Mouse (Mus musculus) right cerebral cortex, postnatal 4 days (tissue): ENCODE measurements around the gene Hipk2.
"Not testable (repeated sequence)": the region's sequence is repeated elsewhere in the genome, so short reads cannot be mapped to it uniquely, and the experiment has no call there.

Experiments used
- DNase-seq: peaks from one replicate; pipeline ENCODE4 v3.0.0-alpha.2; 2022

Gene Hipk2

GRCm38 (mm10) chr6:38691052-38691451 lies 184.9 kb downstream of the Hipk2 start:
- no peak for DNase-seq

DNA sequence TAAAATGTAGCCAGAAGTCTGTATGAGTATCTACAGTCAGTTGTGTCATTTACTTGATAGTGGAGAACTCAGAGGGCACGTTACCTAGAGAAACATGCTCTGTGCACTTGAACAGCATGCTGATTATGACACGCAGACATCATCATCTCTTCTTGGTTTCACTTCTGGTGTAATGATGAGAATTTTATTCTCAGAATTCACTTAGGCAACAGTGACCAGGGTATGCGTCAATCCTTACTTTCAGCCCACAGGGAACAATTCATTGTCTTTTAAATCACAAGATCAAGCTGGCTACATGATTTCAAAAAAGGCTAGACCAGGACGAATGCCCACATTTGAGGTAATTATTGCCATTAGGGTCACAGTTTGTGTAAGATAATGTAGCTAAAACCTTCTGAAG lies 185.3 kb downstream of the Hipk2 start:
- no peak for DNase-seq

GRCm38 (mm10) chr6:38688841-38689240 lies 187.1 kb downstream of the Hipk2 start:
- DNase-seq = no peak

GRCm38 (mm10) chr6:38687216-38687615 lies 188.7 kb downstream of the Hipk2 start:
- DNase-seq = peak; percentile 68

DNA sequence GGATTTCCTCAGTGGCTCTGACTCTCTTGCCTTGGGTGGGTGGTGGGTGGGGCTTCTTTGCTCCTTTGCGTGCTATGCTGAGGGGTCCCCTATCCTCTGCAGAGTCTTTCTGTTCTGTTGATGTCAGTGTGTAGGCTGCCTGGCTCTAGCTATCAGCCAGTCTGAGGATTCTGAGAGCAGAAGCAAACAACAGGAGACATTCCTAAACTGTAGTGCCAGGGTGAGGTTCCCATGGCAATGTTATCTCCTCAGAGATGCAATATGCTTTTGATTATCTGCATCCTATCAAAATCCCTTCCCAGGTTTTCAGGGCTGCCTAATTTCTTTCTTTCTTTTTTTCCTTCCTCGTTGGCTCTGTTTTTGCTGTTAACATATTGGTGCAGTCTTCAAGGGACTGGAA lies 193.4 kb downstream of the Hipk2 start:
- DNase-seq = no peak

DNA sequence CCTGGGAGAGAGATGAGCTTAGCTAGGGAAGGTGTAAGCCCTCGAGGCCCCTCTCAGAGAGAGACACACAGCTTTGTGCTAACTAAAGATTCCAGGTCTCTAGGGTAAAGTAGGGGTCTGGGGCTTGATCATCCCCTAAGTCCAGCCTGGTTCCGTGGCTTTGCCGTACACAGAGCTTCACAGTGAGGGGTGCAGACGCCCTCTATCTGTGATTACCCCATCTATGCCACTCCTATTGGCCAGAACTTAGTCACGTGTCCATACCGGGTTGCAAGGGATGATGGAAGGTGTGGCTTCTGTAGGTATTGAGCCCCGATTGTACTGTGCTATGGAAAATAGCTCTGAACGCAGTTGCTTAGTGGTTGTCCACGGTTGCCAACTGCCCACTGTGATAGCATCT lies 198.3 kb downstream of the Hipk2 start:
- no peak for DNase-seq

DNA sequence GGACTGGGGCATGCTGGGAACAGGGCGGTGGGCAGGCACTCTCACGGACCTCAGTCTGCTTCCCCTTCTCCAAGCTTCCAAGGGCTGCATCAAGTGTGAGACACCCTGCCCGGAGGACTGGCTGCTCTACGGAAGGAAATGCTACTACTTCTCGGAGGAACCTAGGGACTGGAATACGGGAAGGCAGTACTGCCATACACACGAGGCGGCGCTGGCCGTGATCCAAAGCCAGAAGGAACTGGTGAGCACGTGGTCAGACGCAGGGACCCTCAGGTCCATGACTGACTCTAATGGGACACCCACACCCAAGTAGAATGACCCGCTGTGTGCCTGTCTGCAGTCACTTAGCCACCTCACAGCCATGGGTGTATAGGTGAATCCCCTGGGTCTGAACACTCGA lies 199.2 kb downstream of the Hipk2 start:
- no peak for DNase-seq

DNA sequence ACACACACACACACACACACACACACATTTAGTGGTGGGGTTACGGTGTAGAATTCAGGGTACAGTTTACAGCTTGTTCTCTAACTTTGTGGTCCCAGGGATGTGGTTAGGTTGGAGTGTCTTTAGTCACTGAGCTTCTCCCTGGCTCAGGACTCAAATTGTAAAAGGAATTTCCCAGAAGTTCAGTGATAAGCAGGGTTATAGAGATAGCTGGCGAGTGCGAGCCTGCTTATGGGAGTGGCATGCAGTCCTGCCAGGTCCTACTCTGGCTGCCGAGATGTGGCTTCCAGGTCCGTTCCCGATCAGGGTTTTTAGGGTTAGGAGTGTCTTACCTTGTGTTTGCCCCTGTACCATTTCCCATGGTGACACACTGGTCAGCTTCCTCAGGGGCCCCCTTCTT lies 199.7 kb downstream of the Hipk2 start:
- no peak for DNase-seq

DNA sequence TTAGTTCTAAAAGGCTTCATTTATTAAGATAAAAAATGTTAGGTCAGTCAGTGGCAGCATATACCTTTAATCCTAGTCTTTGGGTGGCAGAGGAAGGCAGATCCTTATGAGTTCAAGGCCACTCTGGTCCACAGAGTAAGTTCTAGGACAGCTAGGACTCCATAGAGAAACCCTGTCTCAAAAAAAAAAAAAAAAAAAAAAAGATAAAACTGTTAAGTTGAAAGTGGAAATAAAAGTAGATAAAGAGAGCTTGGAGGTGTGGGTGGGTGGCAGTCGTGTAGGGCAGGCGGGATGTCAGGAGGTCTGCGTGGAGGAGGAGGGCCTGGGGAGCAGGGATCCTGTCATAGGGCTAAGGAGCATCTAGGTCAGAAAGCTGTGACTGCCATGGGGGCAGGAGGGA lies 204.0 kb downstream of the Hipk2 start:
- no peak for DNase-seq

DNA sequence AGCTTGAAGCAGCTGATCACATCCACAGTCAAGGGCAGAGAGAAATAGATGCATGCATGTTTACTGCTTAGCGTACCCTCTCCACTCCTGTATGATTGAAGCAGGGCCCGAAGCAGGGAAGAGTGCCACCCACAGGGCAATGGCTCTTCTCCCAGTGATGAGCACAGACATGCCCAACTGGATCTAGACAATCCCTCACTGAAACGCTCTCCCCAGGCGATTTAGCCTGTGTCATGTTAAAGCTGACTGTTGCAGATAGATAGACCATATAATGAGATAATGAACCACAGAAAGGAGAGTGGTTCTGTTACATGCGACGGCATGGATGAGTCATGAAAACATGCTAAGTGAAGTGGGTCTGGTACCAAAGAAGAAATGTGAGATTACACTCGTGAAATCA lies 204.7 kb downstream of the Hipk2 start:
- DNase-seq = no peak

DNA sequence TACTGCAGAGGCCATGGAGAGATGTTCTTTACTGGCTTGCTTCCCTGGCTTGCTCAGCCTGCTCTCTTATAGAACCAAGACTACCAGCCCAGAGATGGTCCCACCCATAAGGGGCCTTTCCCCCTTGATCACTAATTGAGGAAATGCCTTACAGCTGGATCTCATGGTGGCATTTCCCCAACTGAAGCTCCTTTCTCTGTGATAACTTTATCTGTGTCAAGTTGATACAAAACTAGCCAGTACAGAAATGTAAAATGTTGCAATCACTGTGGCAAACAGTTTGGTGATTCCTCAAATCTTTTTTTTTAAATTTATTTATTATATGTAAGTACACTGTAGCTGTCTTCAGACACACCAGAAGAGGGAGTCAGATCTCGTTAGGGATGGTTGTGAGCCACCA lies 205.5 kb downstream of the Hipk2 start:
- DNase-seq = not testable (repeated sequence)

DNA sequence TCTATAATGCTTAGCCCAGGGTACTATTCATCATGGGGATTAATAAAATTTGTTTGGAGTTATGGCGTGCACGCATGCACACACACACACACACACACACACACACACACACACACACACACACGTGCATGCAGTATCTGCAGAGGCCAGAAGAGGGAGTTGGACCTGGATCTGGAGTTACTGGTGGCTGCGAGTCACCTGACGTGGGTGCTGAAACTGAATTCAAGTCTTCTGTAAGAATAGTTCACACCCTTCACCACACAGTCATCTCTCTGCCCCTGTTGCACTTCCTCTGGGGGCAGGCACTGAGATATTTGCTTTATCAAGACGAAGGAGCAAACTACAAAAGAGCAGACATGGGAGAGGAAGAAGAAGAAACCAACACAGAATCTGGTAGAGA lies 206.4 kb downstream of the Hipk2 start:
- no peak for DNase-seq

DNA sequence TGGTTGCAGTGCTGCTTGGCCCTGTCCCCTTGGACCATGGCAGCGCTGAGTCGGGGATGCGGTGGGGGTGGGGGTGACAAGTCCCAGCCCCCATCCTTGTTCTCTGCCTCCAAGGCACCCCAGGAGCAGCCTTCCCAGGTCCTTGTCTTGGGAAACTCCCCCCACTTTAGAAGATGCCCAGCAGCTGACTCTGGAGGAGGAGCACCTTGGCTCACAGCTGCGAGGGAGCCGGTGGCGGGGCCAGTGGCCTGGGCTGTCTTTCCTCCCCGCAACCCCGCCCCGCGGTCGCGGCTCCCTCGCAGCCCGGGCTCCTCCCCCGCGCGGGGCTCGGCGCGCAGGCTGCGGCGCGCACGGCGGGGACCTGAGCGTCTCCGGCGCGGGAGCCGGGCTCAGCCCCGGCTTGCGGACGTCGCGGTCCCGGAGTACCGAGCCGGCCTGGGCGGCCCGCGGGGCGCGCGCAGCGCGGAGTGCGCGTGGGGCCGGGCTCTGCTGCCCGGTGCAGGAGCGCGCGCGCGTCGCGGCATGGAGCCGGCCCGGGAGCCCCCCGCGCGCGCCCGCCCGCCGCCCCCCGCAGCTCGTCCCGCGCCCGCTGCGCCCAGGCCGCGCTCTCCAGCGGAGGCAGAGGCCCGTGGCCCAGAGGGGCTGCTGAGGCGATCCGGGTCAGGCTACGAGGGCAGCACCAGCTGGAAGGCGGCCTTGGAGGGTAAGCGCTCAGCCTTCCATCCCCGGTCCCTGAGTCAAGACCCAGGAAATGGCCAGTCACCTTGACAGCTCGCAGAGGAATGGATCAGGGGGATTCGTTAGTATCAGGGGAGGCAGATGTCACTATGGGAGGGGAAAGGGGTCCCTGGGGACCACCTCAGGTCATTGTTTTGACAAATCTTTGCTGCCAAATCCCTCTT lies 213.0 kb downstream of the Hipk2 start, which contains the start of gene Clec2l:
TSS of gene Clec2l (plus strand) at position 356 of the 902 bp plus-strand sequence.
- DNase-seq = peak; percentile 61

GRCm38 (mm10) chr6:38661626-38662025 lies 214.3 kb downstream of the Hipk2 start:
- DNase-seq = no peak

DNA sequence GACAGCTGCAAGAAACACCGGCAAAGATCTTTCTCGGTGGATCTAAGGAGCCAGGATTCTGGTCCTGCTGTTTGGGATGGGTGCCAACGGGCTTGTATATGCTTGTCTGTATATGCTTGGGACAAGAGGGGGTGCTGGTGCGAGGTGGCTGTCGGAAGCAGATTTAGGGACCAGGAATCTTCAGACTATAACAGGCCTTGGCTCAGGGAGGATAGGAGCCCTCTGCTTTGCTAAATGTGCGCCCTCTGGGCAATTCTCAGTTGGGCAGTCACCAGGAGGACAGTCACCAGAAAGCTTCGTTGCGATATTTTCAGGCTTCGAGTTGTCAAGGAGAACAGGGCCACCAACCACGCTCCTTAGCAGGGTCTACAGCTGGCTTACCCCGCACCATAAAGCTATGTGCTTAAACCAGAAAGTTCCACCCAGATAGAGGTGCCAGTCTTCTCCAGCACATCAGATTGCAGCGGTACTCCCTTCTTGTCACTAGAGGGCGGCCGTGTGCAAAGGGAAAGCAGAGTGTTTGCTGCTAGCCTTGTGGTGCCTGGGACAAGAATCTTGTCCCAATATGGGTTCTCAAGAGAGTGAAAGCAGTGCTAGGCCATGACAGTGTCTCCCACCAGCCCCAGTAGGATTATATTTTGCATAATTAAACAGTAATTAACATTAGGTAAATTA lies 225.6 kb downstream of the Hipk2 start:
- peak; percentile 68 for DNase-seq

GRCm38 (mm10) chr6:38649545-38649944 lies 226.4 kb downstream of the Hipk2 start:
- no peak for DNase-seq
